Mouse (Mus musculus) mouse trophoblast stem cell (cell line): Measurements from ENCODE around the gene Kat5.

Experiments
- in situ Hi-C, 2 experiments: fragments of 300-500 bp; cut with MseI, MboI; formaldehyde crosslinking; loops; 2 replicates in 1 of 2; 3 replicates in 1 of 2; pipeline ENCODE4 v1.15.1; 2025

Gene Kat5

GRCm38 (mm10) chr19:5609547-5610404, at the start of gene Kat5:
TSS of gene Kat5 (minus strand) at chr19:5610237.
- in situ Hi-C loops: no loop called here

GRCm38 (mm10) chr19:5654720-5655298, 44.8 kb upstream of the Kat5 start:
- in situ Hi-C loops: no loop called here

- in situ Hi-C loops: no loop called here
These were observed 44.1 kb upstream of the Kat5 start for GRCm38 (mm10) chr19:5653969-5654719.

- in situ Hi-C loops: no loop called here
These were observed 42.5 kb upstream of the Kat5 start for GRCm38 (mm10) chr19:5652570-5652969.

GRCm38 (mm10) chr19:5651502-5652274, 41.7 kb upstream of the Kat5 start:
- in situ Hi-C loops: no loop called here

- in situ Hi-C loops: no loop called here
These were observed 39.3 kb upstream of the Kat5 start for GRCm38 (mm10) chr19:5649298-5649741.

GRCm38 (mm10) chr19:5648401-5649297, 38.6 kb upstream of the Kat5 start:
- in situ Hi-C loops: no loop called here

GRCm38 (mm10) chr19:5647791-5648190, 37.8 kb upstream of the Kat5 start:
- in situ Hi-C loops: no loop called here

- in situ Hi-C loops: no loop called here
These were observed 36.8 kb upstream of the Kat5 start for GRCm38 (mm10) chr19:5646731-5647330.

GRCm38 (mm10) chr19:5645280-5645679, 35.2 kb upstream of the Kat5 start:
- in situ Hi-C loops: no loop called here

- in situ Hi-C loops: no loop called here
These were observed 31.6 kb upstream of the Kat5 start for GRCm38 (mm10) chr19:5641641-5642040.

GRCm38 (mm10) chr19:5641021-5641420, 31.0 kb upstream of the Kat5 start:
- in situ Hi-C loops: no loop called here

- in situ Hi-C loops: no loop called here
These were observed 30.3 kb upstream of the Kat5 start for GRCm38 (mm10) chr19:5640339-5640738.

- in situ Hi-C loops: no loop called here
These were observed 28.5 kb upstream of the Kat5 start for GRCm38 (mm10) chr19:5638416-5639005.

GRCm38 (mm10) chr19:5637069-5638047, 27.3 kb upstream of the Kat5 start, which contains the start of gene Rela:
TSS of gene Rela (plus strand) at chr19:5637483.
- in situ Hi-C loops: no loop called here

GRCm38 (mm10) chr19:5636571-5637041, 26.6 kb upstream of the Kat5 start:
- in situ Hi-C loops: no loop called here

- in situ Hi-C loops: no loop called here
These were observed 26.1 kb upstream of the Kat5 start for GRCm38 (mm10) chr19:5636036-5636570.

- in situ Hi-C loops: no loop called here
These were observed 22.1 kb upstream of the Kat5 start for GRCm38 (mm10) chr19:5632120-5632519.
